Mouse (Mus musculus): ENCODE results near the gene Csdc2.

Csdc2 gene

DNA sequence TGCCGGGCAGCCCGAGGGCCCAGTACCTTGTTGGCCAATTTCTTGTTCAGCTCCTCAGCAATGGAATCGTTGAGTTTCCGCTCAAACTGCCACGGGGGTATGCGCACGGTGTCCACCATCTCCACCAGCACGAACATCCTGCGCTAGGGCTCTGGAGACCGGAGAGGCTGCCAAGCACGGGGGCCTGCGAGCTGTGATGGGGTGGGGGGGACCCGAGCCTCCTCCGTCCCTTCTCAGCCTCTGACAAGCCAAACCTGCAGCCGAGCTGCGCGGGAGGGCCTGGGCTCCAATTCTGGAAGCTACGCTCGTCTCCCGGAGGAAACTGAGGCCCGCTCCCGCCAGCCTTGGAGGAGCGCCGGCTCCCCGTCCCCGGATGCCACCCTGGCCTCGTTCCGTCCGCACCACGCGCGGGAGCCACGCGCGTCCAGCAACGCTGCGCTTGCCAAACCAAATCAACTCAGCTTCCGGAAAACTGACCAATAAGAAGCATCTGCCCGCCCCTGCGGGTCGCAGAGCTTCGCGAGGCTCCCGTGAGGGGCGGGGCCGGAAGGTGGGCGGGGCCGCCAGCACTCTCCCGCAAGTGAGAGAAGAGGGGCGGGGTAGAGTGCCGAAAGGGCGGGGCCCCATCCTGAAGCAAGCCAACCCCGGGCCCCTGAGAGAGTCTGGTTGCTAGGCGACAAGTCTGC, 10.7 kb upstream of the Csdc2 start, which contains the start of gene Polr3h:
Gene Polr3h, minus strand, starts transcription at position 481 of the 686 bp plus-strand sequence.
- peak; percentile 99 for DNase-seq

DNA sequence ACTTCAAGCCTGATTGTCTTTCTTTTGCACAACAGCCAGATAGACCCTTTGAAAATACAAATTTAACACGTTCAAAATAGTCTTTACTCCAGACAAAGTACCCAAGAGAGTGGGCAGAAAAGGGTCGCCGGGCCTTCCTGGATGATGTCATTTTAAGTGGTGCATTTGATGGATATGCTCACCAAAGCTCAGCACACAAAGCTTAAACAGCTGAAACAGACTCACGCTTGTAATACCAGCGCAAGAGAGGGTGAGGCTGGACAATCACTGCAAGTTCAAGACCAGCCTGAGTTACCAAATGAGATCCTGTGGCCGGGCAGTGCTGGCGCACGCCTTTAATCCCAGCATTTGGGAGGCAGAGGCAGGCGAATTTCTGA, 10.1 kb upstream of the Csdc2 start:
- no peak for DNase-seq

DNA sequence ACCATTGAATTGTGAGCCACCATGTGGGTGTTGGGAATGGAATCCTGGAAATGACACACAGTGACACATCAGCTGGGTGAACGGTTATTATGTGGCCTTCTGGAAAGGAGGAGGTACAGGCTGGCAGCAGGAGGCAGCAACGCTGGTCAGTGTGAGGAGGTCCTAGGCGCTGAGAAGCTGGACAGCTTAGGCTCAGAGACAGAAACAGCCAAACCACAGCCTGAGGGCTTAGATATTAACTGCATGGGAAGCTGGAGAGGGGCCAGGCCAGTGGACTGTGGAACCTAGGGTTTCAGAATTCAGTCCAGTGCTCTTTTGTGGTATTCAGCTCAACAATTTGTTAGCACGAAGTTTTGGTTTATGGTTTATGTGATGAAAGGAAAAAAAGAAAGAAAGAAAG, 8.8 kb upstream of the Csdc2 start:
- DNase-seq, result no peak

DNA sequence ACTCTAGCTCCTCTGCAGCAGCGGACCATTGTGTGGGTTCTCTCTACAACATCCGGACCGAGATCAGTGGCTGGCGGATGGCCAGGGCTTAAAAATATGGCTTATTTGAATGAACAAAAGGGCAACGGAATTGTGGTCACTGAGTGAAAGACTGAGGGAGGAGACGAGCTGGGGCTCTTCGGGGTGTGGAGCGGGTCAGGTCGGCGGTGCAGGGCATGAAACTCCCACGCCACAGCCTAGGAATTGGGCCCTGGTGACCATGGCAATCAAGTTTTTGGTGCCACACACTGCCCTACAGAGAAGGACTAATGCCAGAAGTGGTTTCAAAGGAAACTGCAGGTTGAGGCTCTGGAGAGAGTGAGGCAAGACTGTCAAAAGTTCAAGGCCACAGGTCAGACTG, 8.3 kb upstream of the Csdc2 start:
- no peak for DNase-seq

DNA sequence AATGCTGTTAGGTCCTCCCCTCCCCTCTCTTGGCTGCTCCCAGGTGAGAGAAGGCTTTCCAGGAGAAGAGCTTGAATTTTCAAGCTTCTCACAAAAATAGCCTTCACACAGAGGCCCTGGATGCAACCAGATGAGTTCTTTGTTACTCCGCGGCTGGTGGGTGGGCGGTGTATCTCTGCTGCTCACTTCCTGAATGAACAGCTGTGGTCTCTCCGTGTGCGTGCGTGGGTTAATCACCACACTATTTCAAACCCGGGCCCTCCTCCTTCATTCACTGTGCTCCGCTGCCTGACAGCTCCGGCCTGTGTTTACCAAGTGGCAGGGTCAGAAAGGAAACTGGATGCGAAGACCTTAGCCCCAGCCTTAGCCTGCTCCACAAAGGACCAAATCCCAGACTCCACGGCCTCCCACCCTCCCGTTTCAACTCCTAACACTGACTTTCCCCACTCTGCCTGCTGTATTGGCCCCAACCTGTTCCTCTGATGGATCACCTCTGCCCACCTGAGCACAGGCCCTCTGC, 3.5 kb upstream of the Csdc2 start:
- peak; percentile 69 for DNase-seq

DNA sequence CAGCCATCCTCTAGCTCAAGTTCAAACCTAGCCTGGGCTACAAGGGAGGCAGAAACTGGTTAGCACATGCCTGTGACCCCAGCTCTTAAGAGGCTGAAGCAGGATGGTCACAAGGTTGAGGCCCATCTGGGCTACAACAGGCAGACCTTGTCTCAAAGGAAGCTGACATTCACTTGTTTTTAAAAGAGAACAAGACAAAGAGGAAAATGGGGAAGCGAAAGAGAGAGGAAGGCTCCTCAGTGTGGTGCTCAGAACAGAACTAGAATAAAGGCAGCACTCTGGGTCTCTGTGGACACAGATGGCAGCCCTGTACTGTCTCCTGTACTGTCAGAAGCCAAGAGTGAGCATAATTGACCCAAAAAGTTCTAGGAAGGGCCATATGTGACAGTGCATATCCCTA, 2.6 kb upstream of the Csdc2 start:
- no peak for DNase-seq

DNA sequence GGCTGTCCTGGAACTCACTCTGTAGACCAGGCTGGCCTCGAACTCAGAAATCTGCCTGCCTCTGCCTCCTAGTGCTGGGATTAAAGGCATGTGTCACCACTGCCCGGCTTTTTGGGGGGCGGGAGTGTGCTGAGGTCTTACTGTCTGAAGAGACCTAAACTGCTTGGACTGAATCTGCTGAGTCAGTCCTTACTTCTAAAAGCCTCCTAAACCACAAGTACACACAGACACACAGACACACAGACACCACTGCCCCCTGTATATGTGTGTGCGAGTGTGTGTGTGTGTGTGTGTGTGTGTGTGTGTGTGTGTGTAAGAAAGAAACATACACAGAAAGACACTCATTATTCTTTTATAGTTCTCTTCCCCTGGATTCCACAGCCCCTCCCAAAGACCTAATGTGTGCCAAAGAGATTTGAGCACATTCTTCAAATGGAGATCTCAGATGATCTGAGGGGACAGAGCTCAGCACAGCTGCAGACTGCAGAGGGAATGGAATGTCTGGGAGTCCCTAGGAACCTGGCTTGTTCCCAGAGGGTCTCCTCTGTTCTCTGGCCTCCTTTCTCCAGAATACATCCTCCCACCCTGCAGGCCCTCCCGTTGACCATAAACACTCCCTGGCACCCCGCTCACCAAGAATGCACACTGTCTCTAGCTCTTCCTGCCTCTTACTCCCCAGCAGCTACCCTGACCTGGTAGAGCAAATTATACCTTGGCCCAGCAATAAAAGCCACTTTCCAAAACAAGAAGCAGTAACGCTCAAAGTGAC, 506 bp upstream of the Csdc2 start:
- DNase-seq, result no peak

DNA sequence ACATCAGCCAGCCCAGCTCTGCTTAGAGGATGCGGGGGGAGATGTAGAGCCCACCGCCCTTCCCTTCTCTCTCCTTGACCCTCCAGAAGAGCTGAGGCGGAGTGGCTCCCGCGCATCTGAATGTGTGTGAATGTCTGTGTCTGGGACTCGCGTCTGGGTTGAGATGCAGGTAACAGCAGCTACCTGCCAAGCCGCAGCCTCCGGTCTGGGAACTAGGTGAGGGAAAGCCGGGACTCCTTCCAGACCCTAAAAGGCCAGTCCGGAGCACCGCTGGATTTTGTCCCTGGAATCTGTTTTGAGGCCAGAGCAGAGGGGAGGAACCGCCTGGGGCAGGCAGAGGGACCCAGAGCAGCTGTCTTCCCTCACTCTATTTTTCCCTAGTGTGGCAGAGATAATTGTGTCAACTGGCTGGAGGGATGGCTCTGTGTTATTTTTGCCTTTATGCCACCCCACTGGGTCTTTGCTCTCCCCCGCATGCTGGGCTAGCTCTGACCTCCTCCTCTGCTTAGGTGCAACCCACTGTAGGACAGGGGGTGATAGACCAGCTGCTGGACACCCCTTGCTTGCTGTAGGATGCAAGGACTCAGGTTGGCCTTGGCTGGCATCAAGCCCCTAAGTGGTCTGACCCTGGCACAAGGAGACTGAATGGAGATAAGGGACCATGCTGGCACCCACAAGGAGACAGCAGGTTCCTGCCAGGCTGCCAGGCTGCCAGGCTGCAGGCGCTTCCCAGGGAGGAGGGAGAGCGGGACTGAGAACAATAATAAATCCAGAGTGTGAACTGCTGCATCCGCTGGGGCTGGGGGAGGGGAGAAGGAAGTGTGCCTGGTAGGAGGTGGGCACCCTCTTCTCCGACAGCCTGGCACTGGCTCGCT, 776 bp downstream of the Csdc2 start:
- peak; percentile 45 for DNase-seq

DNA sequence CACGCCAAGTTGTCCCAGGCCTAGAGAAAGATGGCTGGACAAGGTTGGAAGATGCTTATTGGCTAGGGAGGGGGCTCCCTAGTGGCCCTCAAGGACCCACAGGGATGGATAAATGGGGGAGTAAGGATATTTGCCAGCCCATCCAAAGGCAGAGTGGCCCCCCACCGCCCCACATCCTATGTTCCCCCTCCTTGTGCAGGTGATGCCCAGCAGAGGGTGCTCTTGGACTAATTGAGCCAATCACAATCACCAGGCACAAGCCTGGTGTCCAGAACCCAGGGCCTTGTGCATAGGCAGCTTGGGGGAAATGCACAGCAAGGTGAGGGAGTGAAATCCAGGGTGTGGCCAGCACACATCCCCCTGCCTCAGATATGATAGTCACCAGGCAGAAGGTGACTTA, 1.7 kb downstream of the Csdc2 start:
- peak; percentile 69 for DNase-seq

DNA sequence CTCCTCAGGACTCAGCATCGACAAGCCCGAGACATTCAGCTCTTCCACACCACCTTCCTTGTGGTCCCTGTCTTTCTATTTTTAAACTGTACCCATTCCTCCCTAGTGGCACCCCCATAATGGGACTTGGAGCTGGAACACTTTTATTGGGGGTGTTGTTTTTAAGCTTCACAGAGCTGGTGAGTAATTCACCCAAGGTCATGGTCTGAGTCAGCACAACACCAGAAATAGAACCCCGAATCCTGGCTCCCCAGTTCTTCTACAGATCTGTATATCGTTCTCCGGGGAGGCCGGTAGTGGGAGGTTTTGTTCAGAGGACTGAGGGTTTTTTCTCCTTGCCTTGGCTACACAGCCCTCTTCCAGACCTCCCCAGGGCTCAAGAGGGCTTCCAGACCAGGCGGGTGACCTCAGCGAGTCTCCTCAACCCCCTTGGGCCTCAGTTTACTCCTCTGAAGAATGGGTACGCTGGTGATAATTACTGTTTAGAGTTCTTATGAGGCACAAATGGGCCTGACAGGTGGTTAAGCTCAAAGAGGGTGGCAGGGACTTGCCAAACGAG, 2.7 kb downstream of the Csdc2 start:
- no peak for DNase-seq

DNA sequence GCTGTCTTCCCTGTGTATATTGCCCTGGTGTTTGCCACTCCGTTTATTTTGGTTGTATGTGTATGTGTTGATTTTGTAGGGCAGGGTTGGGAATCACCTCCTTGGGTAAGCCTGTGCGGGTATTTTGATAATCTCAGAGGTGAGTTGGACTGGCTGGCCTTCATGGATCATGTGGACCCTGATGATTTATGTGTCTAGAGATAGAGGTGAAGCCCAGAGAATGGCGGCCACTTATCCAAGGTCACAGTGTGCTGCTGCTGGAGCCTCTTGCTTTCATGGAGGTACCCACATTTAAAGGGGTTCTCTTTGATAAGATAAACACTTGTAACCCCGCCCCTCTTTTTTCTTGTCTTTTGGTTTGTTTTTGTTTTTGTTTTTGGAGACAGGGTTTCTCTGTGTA, 3.2 kb downstream of the Csdc2 start:
- no peak for DNase-seq

DNA sequence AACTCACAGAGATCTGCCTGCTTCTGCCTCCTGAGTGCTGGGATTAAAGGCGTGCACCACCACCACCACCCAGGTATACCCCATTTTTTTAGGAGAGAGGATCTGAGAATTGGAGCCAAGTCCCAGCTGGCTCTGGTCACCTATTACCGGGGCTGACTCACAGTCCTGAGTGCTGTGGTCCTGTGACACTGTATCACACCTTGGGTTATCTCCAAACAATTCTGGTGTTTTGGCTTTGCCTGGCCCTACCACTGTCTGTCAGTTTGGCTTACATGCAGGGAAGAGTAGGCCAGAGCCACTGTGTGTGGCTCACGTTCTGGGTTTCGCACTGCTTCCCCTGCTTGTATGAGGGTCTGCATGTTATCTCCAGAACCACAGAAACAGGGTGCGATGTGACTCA, 3.7 kb downstream of the Csdc2 start:
- no peak for DNase-seq

DNA sequence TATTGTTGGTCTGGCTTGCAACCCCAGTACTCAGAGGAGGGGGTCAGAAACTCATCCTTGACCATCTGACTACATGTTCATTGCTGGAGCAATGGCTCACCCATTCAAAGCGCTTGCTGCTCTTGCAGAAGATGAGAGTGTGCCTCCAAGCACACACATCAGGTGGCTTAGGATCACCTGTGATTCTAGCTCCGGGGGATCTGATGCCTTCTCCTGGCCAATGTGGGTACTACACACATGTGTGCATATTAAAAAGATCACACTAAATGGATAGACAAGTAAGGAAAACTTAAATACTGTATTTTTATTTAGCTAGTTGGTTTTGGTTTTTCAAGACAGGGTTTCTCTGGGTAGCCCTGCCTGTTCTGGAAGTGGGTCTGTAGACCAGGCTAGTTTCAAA, 4.5 kb downstream of the Csdc2 start:
- peak; percentile 38 for DNase-seq

DNA sequence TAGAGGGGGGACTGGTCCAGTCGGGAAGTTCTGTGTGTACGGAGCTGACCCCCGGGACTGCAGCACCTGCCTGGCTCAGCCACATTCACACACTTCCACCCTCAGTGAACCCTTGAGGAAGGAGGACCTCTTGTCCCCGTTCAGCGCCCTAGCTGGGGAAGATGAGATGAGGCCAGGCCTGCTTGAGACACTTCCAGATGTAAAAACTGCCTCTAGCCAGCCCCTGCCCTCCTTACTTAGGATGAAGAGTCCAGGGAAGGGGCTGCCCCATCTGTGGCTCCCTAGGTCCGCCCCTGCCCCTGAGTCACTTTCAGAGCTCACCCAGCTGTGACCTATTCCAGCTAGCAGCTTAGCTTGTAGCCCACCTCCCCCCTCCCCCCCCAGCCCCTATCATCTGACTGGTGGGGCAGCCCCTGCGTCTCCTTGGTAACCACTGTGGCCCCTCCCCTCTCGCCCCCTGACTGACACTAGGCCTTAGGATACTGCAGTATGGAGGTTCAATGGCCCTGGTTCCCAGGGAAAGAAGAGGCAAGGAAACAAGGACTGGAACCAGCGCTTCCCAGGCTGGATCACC, 6.7 kb downstream of the Csdc2 start:
- no peak for DNase-seq

DNA sequence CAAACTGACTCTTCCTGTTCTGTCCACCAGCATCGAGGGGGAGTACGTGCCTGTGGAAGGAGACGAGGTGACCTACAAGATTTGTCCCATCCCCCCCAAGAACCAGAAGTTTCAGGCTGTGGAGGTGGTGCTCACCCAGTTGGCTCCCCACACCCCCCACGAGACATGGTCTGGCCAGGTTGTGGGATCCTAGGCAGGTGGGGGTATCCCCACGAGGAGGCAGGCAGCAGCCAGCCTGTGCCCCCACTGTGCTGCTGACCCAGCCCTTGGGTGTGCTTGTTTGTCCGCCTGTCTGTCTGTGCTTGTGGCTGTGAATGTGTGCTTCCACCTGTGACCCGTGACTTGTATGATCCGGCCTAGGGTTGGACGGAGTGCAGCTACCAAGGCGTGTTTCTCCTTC, 12.5 kb downstream of the Csdc2 start:
- no peak for DNase-seq

DNA sequence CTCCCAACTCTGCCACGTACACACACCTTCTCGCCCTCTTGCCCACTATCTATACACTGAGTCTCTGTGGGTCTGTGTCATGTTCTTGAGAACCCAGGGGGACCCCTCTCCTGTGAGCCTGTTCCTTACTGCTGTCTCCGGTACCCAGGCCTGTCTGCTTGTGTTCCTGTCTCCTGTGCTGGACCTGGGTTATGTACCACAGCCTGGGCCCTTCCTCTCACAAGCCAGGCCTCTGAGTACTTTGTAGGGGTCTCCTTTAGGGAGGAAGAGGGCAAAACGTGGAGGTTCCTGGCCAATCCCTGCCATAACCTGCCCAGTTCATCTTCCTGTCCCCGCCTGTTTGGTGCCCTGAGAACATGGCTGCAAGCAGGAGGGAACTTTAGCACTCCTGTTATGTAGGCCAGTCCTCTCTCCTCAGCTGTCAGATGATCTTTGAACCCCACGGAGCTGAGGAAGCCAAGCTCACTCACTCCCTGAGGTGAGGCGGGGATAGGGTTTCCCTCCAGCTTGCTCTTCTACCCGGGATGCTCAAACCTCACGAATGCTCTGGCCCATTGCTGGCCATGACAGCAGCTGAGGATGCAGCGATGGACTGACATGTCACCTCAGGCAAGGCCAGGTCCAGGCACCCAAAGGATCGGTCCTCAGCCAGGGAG, 13.0 kb downstream of the Csdc2 start:
- no peak for DNase-seq

DNA sequence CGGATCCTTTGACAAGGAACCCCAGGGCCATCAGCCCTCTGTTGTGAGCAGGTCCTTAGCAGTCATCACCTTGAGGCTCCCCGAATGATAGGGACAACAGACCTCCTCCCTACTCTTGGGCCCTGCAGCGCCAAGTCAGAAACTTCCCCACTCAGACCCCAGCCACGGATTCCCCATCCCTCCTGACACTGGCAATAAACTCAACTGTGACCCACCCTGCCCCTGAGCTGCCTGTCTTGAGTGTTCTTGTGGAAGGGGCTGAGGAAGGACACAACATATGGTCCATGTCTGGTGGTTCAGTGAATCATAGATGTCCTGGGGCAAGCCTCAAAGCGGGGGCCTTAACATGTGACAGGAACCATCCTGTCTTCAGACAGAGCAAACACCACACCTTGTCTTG, 14.2 kb downstream of the Csdc2 start:
- no peak for DNase-seq

DNA sequence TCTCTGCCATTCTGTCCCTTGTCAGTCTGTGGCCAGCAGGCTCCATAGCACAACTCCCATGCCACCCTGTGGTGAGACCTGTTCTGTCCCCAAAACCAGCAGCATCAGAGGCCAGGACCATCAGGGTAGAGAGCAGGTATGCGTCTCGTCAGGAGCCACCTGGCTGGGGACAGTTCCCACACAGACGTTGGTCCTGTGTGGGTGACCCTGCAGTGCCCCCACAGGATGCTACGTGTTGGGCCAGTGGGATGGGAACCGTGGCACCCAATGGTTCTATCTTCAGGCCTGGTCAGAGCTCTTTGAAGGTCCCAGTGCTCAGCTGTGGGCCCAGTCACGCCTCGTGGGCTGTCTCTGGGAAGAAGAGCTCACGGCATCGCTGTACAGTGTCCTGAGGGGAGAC, 14.6 kb downstream of the Csdc2 start:
- no peak for DNase-seq

DNA sequence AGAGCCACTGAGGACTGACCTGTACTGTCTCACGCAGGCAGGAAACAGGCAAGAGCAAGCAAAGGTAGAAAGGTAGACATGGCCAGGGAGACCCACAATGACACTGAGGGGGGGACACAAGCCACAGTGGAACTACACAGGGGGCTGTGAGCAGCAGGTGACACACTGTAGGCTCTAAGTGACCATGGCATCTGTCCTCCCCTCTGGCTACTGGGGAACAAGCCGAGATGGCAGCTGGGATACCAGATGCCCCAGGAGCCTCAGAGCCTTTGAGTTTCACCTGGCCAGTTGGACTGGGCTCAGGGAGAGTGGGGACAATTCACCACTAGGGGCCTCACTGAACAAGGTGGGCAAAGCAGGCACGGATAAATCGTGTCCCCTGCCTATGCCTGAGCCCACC, 15.8 kb downstream of the Csdc2 start:
- DNase-seq, result no peak

DNA sequence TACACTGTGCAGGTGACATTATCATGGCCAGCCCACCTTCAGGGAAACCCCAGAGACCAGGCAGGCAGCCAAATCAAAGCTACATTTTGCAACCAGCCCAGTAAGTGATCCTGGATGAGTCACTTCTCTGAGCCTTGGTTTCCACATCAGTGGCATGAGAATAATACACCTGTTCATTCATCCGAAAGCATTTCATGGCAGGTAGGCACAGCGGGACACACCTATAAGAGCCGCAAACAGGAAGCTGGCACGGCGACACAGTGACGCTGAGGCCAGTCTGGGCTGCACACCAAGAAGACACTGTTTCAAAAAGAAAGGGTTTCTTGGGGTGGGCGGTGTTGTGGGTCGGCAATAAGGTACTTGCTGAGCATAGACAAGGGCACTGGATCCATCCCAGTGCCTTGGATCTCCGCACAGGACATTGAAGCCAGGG, 17.6 kb downstream of the Csdc2 start:
- no peak for DNase-seq

DNA sequence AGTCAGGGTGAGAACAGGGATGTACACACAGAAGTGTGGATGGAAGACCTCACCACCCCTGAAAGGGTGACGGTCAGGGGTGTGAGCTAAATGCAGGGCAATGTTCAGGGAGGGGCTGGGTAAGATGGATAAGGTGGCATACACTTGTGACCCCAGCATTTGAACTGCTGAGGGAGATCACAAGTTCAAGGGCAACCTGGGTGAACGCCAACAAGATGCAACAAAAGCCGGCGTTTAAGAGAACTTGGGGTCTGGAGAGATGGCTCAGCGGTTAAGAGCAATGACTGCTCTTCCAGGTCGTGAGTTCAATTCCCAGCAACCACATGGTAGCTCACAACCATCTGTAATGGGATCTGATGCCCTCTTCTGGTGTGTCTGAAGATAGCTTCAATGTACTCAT, 18.2 kb downstream of the Csdc2 start:
- DNase-seq, result no peak

DNA sequence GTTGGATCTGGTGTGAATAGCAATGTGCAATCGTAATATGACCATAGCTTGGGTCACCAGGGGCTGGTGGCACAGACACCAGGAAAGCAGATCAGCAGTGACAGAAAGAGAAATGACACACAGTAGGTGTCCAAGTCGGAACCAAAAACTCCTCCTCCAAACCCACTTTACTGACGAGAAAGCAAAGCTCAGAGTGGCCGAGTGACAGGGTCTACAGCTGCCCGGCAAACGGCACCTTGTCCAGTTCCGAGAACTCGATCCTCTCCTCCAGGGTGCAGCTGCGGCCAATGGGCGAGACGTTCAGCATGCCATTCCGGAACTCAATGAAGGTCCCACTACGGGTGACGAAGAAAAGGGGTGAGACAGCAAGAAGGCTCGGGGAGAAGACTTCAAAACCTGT, 18.9 kb downstream of the Csdc2 start:
- DNase-seq, result no peak
